Mouse (Mus musculus) hindbrain, embryonic 14.5 days (tissue): ENCODE results near the gene Ifitm1. TPM values are rescaled to one million over a fixed set of nuclear protein-coding genes. Genes with fewer than 3 reads are reported as not detected.

ENCODE experiments used
- ATAC-seq: fragments of 200-750 bp; cut with Nextera tagmentation; 2 replicates; pipeline ENCODE4 v1.8.0; 2017; ENCODE audit warnings: moderate number of reproducible peaks, mild to moderate bottlenecking, moderate TSS enrichment, moderate library complexity; ENCODE audit not compliant: low FRiP score
- DNase-seq: peaks from one replicate; pipeline ENCODE4 v3.0.0-alpha.2; 2015; ENCODE audit warnings: low spot score
- H3K27ac ChIP-seq: fragments of 300-500 bp; sonication (generic); 2 replicates; pipeline ENCODE4 v1.5.1; 2014; ENCODE audit warnings: mild to moderate bottlenecking, moderate library complexity
- H3K27me3 ChIP-seq: fragments of 300-500 bp; sonication (generic); 2 replicates; pipeline ENCODE4 v1.6.1; 2014; ENCODE audit warnings: mild to moderate bottlenecking, low read length, mixed read lengths; ENCODE audit not compliant: control insufficient read depth, insufficient read depth
- H3K36me3 ChIP-seq: fragments of 300-500 bp; sonication (generic); replicated peaks from 2 replicates; pipeline ENCODE4 v1.6.1; 2014; ENCODE audit not compliant: control insufficient read depth, insufficient read depth
- H3K4me1 ChIP-seq: fragments of 300-500 bp; sonication (generic); replicated peaks from 2 replicates; pipeline ENCODE4 v1.6.1; 2014; ENCODE audit warnings: antibody characterized with exemption, low read length, mixed read lengths; ENCODE audit not compliant: control insufficient read depth, insufficient read depth
- H3K4me2 ChIP-seq: fragments of 300-500 bp; sonication (generic); replicated peaks from 2 replicates; pipeline ENCODE4 v1.6.1; 2014; ENCODE audit warnings: mild to moderate bottlenecking, moderate library complexity
- H3K4me3 ChIP-seq: fragments of 300-500 bp; sonication (generic); replicated peaks from 2 replicates; pipeline ENCODE4 v1.5.1; 2014; ENCODE audit warnings: mild to moderate bottlenecking, low read length
- H3K9ac ChIP-seq: fragments of 300-500 bp; sonication (generic); 2 replicates; pipeline ENCODE4 v1.6.1; 2014
- H3K9me3 ChIP-seq: fragments of 300-500 bp; sonication (generic); 2 replicates; pipeline ENCODE4 v1.6.1; 2016; ENCODE audit warnings: low read length; ENCODE audit not compliant: control insufficient read depth
- WGBS: fragments of 180-500 bp; shearing (Covaris S2); extraction: QIAGEN DNeasy Blood & Tissue Kit; methylation state at CpG from one replicate; pipeline ENCODE4 v1.1.7; 2014; 5-methylcytosine and 5-hydroxymethylcytosine counted together
- polyA plus RNA-seq: library from polyadenylated mRNA; unstranded; fragments of >200 nt; fragmentation: Nextera tagmentation; extraction: Ambion mirVana; gene quantifications from 2 replicates; pipeline ENCODE4 v1.2.1, GENCODE M21; 2014

Gene Ifitm1
- polyA plus RNA-seq, result 16.8 and 21.9 TPM in 2 replicates

- no peaks in the 10 kb centered on the region for H3K36me3 ChIP-seq
- no peak within 1 kb of the TSS for H3K4me2 ChIP-seq
- H3K9me3 ChIP-seq, result no peaks in the 10 kb centered on the region
- no peak for DNase-seq
- H3K9ac ChIP-seq, result no peak within 1 kb of the TSS
- WGBS, result 89% methylated on average over 4 of the region's 4 CpGs
- H3K4me1 ChIP-seq, result no peaks in the 10 kb centered on the region
- H3K27ac ChIP-seq, result no peak within 1 kb of the TSS
- no peaks in the 10 kb centered on the region for H3K27me3 ChIP-seq
- no peak for ATAC-seq
- no peak within 1 kb of the TSS for H3K4me3 ChIP-seq
Observed at GRCm38 (mm10) chr7:140966921-140967320, at the start of gene Ifitm1. Gene Ifitm1 (plus strand): TSS chr7:140967221.

- Histone ChIP-seq H3K36me3 (no peaks in the 10 kb centered on the region), H3K4me1 (peaks cover 11% of the 10 kb centered on the region; the same call in 1 of the 2 replicates), H3K27me3 (peaks cover 61% of the 10 kb centered on the region), H3K9ac (no peak overlapping the region), H3K27ac (no peak overlapping the region), H3K4me2 (no peak overlapping the region), H3K9me3 (no peaks in the 10 kb centered on the region), H3K4me3 (no peak overlapping the region)
- DNase-seq (no peak), ATAC-seq (no peak)
- WGBS, result 81% methylated on average over 4 of the region's 4 CpGs
Observed at GRCm38 (mm10) chr7:140919911-140920310, 47.1 kb upstream of the Ifitm1 start.

GRCm38 (mm10) chr7:140920418-140921029 lies 46.5 kb upstream of the Ifitm1 start, which contains the start of gene Nlrp6:
Gene Nlrp6 (plus strand): TSS chr7:140920902.
- Histone ChIP-seq H3K27me3 (peaks cover 66% of the 10 kb centered on the region), H3K4me2 (no peak within 1 kb of the TSS), H3K4me3 (no peak within 1 kb of the TSS), H3K9me3 (no peaks in the 10 kb centered on the region), H3K36me3 (no peaks in the 10 kb centered on the region), H3K9ac (no peak within 1 kb of the TSS), H3K4me1 (peaks cover 11% of the 10 kb centered on the region; the same call in 1 of the 2 replicates), H3K27ac (no peak within 1 kb of the TSS)
- WGBS, result 80% methylated on average over 8 of the region's 8 CpGs
- DNase-seq (no peak), ATAC-seq (no peak)

- 27% methylated on average over 22 of the region's 22 CpGs for WGBS
- Histone ChIP-seq H3K4me3 (0 out of 2 replicates have a peak overlapping the region, but pooled peaks have one; percentile 40), H3K27me3 (peaks cover 66% of the 10 kb centered on the region)
Observed at GRCm38 (mm10) chr7:140921225-140921975, 45.6 kb upstream of the Ifitm1 start.

GRCm38 (mm10) chr7:140922398-140923069 lies 44.5 kb upstream of the Ifitm1 start:
- Histone ChIP-seq H3K27me3 (peaks cover 66% of the 10 kb centered on the region), H3K27ac (no peak overlapping the region), H3K9me3 (no peaks in the 10 kb centered on the region), H3K9ac (peak overlapping the region; percentile 47), H3K4me1 (peaks cover 11% of the 10 kb centered on the region; the same call in 1 of the 2 replicates), H3K4me2 (peak overlapping the region; percentile 75), H3K4me3 (peak overlapping the region; percentile 40), H3K36me3 (no peaks in the 10 kb centered on the region)
- under 1% methylated on average over 49 of the region's 49 CpGs for WGBS
- DNase-seq (peak; percentile 26), ATAC-seq (no peak; the same call in 1 of the 2 replicates)

More at GRCm38 (mm10) chr7:140921225-140921975, 45.6 kb upstream of the Ifitm1 start:
- no peak for DNase-seq
- Histone ChIP-seq H3K9me3 (no peaks in the 10 kb centered on the region), H3K4me1 (peaks cover 11% of the 10 kb centered on the region; the same call in 1 of the 2 replicates), H3K27ac (no peak overlapping the region), H3K9ac (no peak overlapping the region), H3K36me3 (no peaks in the 10 kb centered on the region), H3K4me2 (no peak overlapping the region)
- ATAC-seq, result no peak

GRCm38 (mm10) chr7:140923070-140923775 lies 43.8 kb upstream of the Ifitm1 start:
- peak; percentile 40 for DNase-seq
- Histone ChIP-seq H3K9ac (peak overlapping the region; percentile 47), H3K4me2 (peak overlapping the region; percentile 75), H3K27ac (no peak overlapping the region), H3K9me3 (no peaks in the 10 kb centered on the region), H3K4me3 (peak overlapping the region; percentile 40), H3K36me3 (no peaks in the 10 kb centered on the region), H3K4me1 (peaks cover 11% of the 10 kb centered on the region; the same call in 1 of the 2 replicates), H3K27me3 (peaks cover 66% of the 10 kb centered on the region)
- 22% methylated on average over 30 of the region's 30 CpGs for WGBS
- no peak for ATAC-seq

GRCm38 (mm10) chr7:140927181-140927580 lies 39.8 kb upstream of the Ifitm1 start:
- Histone ChIP-seq H3K27me3 (peaks cover 32% of the 10 kb centered on the region), H3K9me3 (no peaks in the 10 kb centered on the region), H3K36me3 (no peaks in the 10 kb centered on the region), H3K4me3 (no peak overlapping the region), H3K9ac (no peak overlapping the region), H3K4me2 (no peak overlapping the region), H3K4me1 (peaks cover 9% of the 10 kb centered on the region; the same call in 1 of the 2 replicates), H3K27ac (no peak overlapping the region)
- DNase-seq, result no peak
- no peak for ATAC-seq
- WGBS, result 89% methylated on average over 6 of the region's 6 CpGs

GRCm38 (mm10) chr7:140938436-140938835 lies 28.6 kb upstream of the Ifitm1 start:
- no peak for DNase-seq
- H3K27ac ChIP-seq, result no peak overlapping the region
- H3K4me3 ChIP-seq, result no peak overlapping the region
- H3K27me3 ChIP-seq, result 0 out of 2 replicates have a peak, but pooled peaks cover 2% of the 10 kb centered on the region
- H3K9me3 ChIP-seq, result no peaks in the 10 kb centered on the region
- H3K9ac ChIP-seq, result no peak overlapping the region
- WGBS, result 45% methylated on average over 3 of the region's 3 CpGs
- no peak for ATAC-seq
- H3K36me3 ChIP-seq, result no peaks in the 10 kb centered on the region
- no peak overlapping the region for H3K4me2 ChIP-seq
- peaks cover 16% of the 10 kb centered on the region; the same call in 1 of the 2 replicates for H3K4me1 ChIP-seq
